Mouse (Mus musculus) spleen, adult 2 months (tissue): ENCODE measurements at regions not wholly inside any gene's neighbourhood (a gene's known extent, or its start where the extent isn't known, plus 50 kb on each side); places are given as distances from the start of the nearest gene placed in this dataset.

Experiments used
- CTCF ChIP-seq: fragments of 200-500 bp; IDR thresholded peaks from 2 replicates; pipeline ENCODE4 v1.5.1; 2011; ENCODE audit warnings: mild to moderate bottlenecking, inconsistent platforms; ENCODE audit not compliant: insufficient read depth, insufficient read length, insufficient replicate concordance; ENCODE audit errors: extremely low read depth
- POLR2A ChIP-seq: fragments of 200-500 bp; IDR thresholded peaks from 2 replicates; pipeline ENCODE4 v1.6.1; 2011; ENCODE audit warnings: low read depth, low read length, inconsistent platforms

- TF ChIP-seq CTCF (no peak), POLR2A (no peak)
Measured at GRCm38 (mm10) chr6:66036789-66037188, 84.4 kb downstream of the 4930544G11Rik start.
